Comparison of ENCODE assay signal across 10 mouse cellular contexts in genomic region chr1:76491187-76491586, GRCm38 (mm10).
DNase-seq lines count a peak whose midpoint lies in the region; ATAC-seq lines count a peak whose summit lies in the region.
"Had no signal": no experiment of that assay in that cellular context is flagged by ENCODE, and none has a peak within 500 bp of the region (broad histone marks: within the 10 kb centered on the region; RNA-seq: fewer than 3 reads in every experiment).

No protein-coding gene starts in this region.

- H3K27me3 ChIP-seq in midbrain, embryonic 11.5 days (ENCODE audit: control insufficient read depth, insufficient read depth, low read length): no peaks in the 10 kb centered on the region

- DNase-seq in frontal cortex, postnatal 10 days (ENCODE audit: low spot score in 2 of 2): peak; percentile 27 to 33
- DNase-seq in frontal cortex, postnatal 25 days (ENCODE audit: low spot score in 2 of 2): no peak
- DNase-seq in right cerebral cortex, postnatal 10 days (ENCODE audit: low spot score in 2 of 2): peak; percentile 59 to 69
- DNase-seq in right cerebral cortex, postnatal 4 days: no peak
- peak; percentile 90 for DNase-seq in midbrain, embryonic 11.5 days (ENCODE audit: low spot score, missing footprints)
- DNase-seq in kidney, postnatal 14 days: no peak
- DNase-seq in thymus, adult 18-20 months: no peak
- DNase-seq in c-Kit-positive CD71-positive TER-119-positive erythroid progenitor cells, embryonic 14.5 days (ENCODE audit: low spot score): no peak
- DNase-seq: B cell, adult 2 months had no signal

- no peaks in the 10 kb centered on the region for H3K9me3 ChIP-seq in midbrain, embryonic 11.5 days (ENCODE audit: control insufficient read depth, low read length)

- H3K27ac ChIP-seq in midbrain, embryonic 11.5 days (ENCODE audit: low read depth, low read length): no peak overlapping the region; the same call in 1 of the 2 replicates

- ATAC-seq in midbrain, embryonic 11.5 days (ENCODE audit: low FRiP score): peak; percentile 22; the same call in 1 of the 2 replicates

- H3K9ac ChIP-seq in midbrain, embryonic 11.5 days (ENCODE audit: low read length): no peak overlapping the region
- H3K9ac ChIP-seq: lung, embryonic 14.5 days had no signal

- H3K4me1 ChIP-seq in midbrain, embryonic 11.5 days (ENCODE audit: control insufficient read depth, insufficient read depth, low read length): peaks cover 18% of the 10 kb centered on the region

- H3K4me2 ChIP-seq in midbrain, embryonic 11.5 days: peak overlapping the region; percentile 16; the same call in 1 of the 2 replicates

- 36% methylated on average over 4 of the region's 4 CpGs for WGBS in midbrain, embryonic 11.5 days

- H3K36me3 ChIP-seq in midbrain, embryonic 11.5 days (ENCODE audit: control insufficient read depth, insufficient read depth, low read length): no peaks in the 10 kb centered on the region

- H3K4me3 ChIP-seq in midbrain, embryonic 11.5 days (ENCODE audit: low read depth, low read length): no peak overlapping the region

Comparison
In these comparisons a context has a peak if more than half of its experiments do, and no peak if none do; other contexts are left out.
1. DNase-seq: peak in frontal cortex, postnatal 10 days (2 of 2), right cerebral cortex, postnatal 10 days (2 of 2) and midbrain, embryonic 11.5 days (single experiment); none in frontal cortex, postnatal 25 days (0 of 2), right cerebral cortex, postnatal 4 days (single experiment), kidney, postnatal 14 days (single experiment), thymus, adult 18-20 months (0 of 2) and c-Kit-positive CD71-positive TER-119-positive erythroid progenitor cells, embryonic 14.5 days (single experiment).